Mouse (Mus musculus) liver, embryonic 16.5 days (tissue): Measurements from ENCODE around the gene Zbtb20. TPM values are rescaled to one million over a fixed set of nuclear protein-coding genes. Genes with fewer than 3 reads are reported as not detected.

Experiments used
- ATAC-seq: fragments of 200-750 bp; cut with Nextera tagmentation; 2 replicates; pipeline ENCODE4 v1.8.0; 2017; ENCODE audit warnings: low read depth, mild to moderate bottlenecking, moderate number of reproducible peaks, moderate library complexity
- H3K27ac ChIP-seq: fragments of 300-500 bp; sonication (generic); 2 replicates; pipeline ENCODE4 v1.5.1; 2014; ENCODE audit warnings: mild to moderate bottlenecking, low read length
- H3K27me3 ChIP-seq: fragments of 300-500 bp; sonication (generic); 2 replicates; pipeline ENCODE4 v1.6.1; 2014; ENCODE audit warnings: low read depth, low read length, mixed read lengths; ENCODE audit not compliant: control insufficient read depth, insufficient read depth
- H3K36me3 ChIP-seq: fragments of 300-500 bp; sonication (generic); 2 replicates; pipeline ENCODE4 v1.6.1; 2014; ENCODE audit warnings: mild to moderate bottlenecking; ENCODE audit not compliant: control insufficient read depth, insufficient read depth
- H3K4me1 ChIP-seq: fragments of 300-500 bp; sonication (generic); 2 replicates; pipeline ENCODE4 v1.6.1; 2014; ENCODE audit warnings: low read depth, low read length, mixed read lengths; ENCODE audit not compliant: control insufficient read depth
- H3K4me2 ChIP-seq: fragments of 300-500 bp; sonication (generic); 2 replicates; pipeline ENCODE4 v1.6.1; 2014; ENCODE audit warnings: low read depth, low read length, mixed read lengths
- H3K4me3 ChIP-seq: fragments of 300-500 bp; sonication (generic); 2 replicates; pipeline ENCODE4 v1.5.1; 2014; ENCODE audit warnings: low read depth, mild to moderate bottlenecking, low read length
- H3K9ac ChIP-seq: fragments of 300-500 bp; sonication (generic); 2 replicates; pipeline ENCODE4 v1.6.1; 2014; ENCODE audit warnings: low read depth, low read length
- H3K9me3 ChIP-seq: fragments of 300-500 bp; sonication (generic); replicated peaks from 2 replicates; pipeline ENCODE4 v1.6.1; 2016; ENCODE audit warnings: low read length; ENCODE audit not compliant: control insufficient read depth
- WGBS: fragments of 180-500 bp; shearing (Covaris S2); extraction: QIAGEN DNeasy Blood & Tissue Kit; methylation state at CpG from one replicate; pipeline ENCODE4 v1.1.7; 2014; ENCODE audit not compliant: insufficient replicate concordance; 5-methylcytosine and 5-hydroxymethylcytosine counted together
- polyA plus RNA-seq: library from polyadenylated mRNA; unstranded; fragments of >200 nt; fragmentation: Nextera tagmentation; extraction: Ambion mirVana; gene quantifications from 2 replicates; pipeline ENCODE4 v1.2.1, GENCODE M21; 2015

Gene Zbtb20
- polyA plus RNA-seq, 1 experiment from 2014 or later, result 5.7 TPM

DNA sequence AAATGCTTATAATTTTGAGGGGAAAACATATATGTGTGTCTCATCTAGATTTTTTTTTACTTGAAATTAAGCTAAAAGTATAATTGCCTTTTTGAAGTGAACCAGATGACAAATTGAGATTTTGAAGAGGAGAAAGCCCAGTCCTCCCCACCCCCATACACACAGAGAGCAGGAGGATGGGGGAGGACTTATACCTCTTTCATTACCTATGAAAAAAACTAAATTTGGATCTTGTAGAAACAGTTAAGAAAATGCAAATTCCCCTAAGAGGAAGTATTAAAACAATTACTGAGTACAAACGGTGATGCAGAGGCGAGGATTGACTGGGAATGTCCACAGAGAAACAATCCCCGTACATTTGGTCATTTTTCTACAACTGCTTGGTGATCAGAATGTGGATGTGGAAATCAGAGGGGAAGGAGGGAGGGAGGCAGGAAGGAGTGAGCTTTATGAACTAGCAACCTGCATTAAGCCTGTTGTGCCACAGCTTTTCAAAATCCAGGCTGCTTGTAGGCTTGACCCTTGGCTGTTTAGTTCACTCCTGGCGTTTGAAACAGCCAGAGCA lies 578.8 kb downstream of the Zbtb20 start:
- 44% methylated on average over 4 of the region's 4 CpGs for WGBS
- no peaks in the 10 kb centered on the region for H3K9me3 ChIP-seq
- no peaks in the 10 kb centered on the region for H3K36me3 ChIP-seq
- no peak overlapping the region for H3K4me3 ChIP-seq
- ATAC-seq, result no peak
- H3K4me1 ChIP-seq, result no peaks in the 10 kb centered on the region
- H3K4me2 ChIP-seq, result no peak overlapping the region
- H3K9ac ChIP-seq, result no peak overlapping the region
- H3K27ac ChIP-seq, result no peak overlapping the region
- H3K27me3 ChIP-seq, result no peaks in the 10 kb centered on the region

DNA sequence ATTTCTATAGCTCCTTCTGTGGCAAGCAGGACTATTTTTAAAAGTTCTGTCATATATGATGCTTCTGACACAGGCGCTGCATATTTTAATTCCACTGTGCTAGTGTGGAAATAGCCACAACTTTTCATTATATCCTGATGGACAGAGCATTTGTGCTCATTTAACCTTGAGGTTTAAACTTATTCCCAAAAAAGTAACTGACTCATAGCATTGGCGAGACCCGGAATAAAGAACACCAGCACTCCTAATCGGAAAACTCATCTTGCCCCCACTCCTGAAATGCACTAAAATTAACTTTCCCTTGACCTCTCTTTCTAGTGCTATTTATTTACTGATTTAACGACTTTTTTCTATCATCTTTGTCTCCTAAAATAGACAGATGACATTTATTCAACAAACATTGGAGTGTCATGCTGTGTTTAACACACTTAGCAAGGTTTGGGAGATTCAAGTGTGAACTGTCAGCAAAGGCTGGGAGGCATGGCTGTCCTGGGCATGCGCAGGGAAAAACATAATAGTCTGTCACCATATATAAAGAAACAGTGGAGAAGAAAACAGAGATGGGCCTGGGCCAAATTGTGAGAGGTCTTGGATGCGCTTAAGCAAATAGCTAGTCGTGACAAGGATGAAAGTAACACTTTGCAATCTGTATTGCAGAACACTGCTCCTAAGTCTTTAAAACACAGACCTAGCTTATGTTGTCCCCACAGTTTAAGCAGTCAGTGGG lies 580.9 kb downstream of the Zbtb20 start:
- H3K4me3 ChIP-seq, result no peak overlapping the region
- H3K4me2 ChIP-seq, result no peak overlapping the region
- no peaks in the 10 kb centered on the region for H3K36me3 ChIP-seq
- H3K9me3 ChIP-seq, result no peaks in the 10 kb centered on the region
- no peaks in the 10 kb centered on the region for H3K27me3 ChIP-seq
- H3K27ac ChIP-seq, result no peak overlapping the region
- H3K4me1 ChIP-seq, result no peaks in the 10 kb centered on the region
- no peak overlapping the region for H3K9ac ChIP-seq
- 61% methylated on average over 8 of the region's 8 CpGs for WGBS
- no peak for ATAC-seq

DNA sequence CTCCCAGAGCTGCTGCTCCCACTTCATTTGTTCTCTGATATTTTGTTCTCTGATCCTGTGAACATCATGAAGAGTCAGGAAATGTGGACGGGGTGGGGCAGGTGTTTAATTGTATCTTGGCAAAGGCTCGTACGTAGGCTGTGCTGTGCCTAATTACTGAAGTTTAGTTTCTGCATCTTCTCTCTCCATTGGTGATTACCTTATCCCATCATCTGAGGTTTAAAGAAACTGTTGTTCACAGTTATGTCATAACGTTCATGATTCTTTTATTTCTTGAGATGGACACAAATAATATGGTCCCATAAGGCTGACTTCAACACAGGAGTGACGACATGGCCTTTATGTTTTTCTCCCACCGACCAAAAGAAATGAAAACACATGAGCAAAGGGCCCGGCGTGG lies 582.1 kb downstream of the Zbtb20 start:
- ATAC-seq, result no peak

DNA sequence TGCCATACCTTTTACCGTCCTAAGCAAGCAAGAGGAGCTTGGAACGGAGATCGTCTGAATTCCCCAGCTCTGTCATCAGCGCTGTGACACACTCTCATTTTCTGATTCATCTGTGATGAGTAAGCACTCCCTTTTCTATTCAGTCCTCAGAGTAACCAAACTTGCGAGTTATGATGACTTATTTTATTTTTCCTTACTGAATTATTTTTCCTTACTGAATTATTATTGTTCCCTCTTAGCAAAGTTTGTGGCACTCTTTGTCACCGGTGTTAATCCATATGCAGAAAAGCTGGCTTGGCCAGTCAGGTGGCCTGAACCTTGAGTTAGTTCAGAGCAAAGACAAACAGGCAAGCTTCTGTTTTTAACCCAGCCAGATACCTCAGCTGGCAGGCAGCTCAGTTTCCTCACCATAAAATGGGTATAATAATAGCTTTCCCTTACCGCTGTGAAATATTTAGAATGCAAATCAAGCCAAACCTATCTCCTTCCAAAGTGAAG lies 583.1 kb downstream of the Zbtb20 start:
- H3K27ac ChIP-seq, result no peak overlapping the region
- no peak for ATAC-seq
- H3K36me3 ChIP-seq, result no peaks in the 10 kb centered on the region
- 68% methylated on average over 7 of the region's 7 CpGs for WGBS
- H3K4me3 ChIP-seq, result no peak overlapping the region
- no peaks in the 10 kb centered on the region for H3K4me1 ChIP-seq
- H3K4me2 ChIP-seq, result no peak overlapping the region
- no peak overlapping the region for H3K9ac ChIP-seq
- H3K27me3 ChIP-seq, result no peaks in the 10 kb centered on the region
- H3K9me3 ChIP-seq, result no peaks in the 10 kb centered on the region

More for the DNA sequence above, 582.1 kb downstream of the Zbtb20 start:
- no peaks in the 10 kb centered on the region for H3K36me3 ChIP-seq
- no peak overlapping the region for H3K9ac ChIP-seq
- H3K4me1 ChIP-seq, result no peaks in the 10 kb centered on the region
- H3K27ac ChIP-seq, result no peak overlapping the region
- H3K4me3 ChIP-seq, result no peak overlapping the region
- 66% methylated on average over 8 of the region's 8 CpGs for WGBS
- no peak overlapping the region for H3K4me2 ChIP-seq
- no peaks in the 10 kb centered on the region for H3K9me3 ChIP-seq
- H3K27me3 ChIP-seq, result no peaks in the 10 kb centered on the region

DNA sequence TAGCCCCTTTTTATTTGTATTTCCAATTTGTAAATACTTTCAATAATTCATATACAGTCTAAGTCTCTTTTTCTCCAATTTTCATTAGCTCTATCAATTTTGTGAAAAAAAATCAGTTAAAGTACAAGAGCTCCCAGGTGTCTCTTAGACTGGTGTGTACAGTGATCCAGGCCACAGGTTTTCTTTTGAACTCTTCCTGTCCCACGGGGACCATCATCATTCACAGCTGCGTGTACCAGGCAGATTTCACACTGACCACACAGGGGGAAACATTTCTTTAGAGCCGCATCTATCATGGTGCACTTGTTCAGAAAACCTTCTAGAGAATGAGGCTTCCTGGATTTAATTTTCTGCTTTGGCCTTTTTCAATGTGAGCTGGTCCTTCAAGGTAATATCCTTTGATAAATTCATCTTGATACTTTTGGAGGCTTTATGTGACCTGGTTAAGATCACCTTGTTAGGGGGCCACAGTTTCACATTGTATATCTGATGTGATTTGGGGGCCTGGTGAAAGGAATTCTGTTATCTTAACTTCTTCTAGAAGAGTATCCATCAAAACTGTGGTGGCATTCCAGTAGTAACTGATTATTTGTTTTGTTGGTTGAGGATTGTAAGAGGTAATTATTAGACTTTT lies 586.2 kb downstream of the Zbtb20 start:
- Histone ChIP-seq H3K27ac (no peak overlapping the region), H3K36me3 (no peaks in the 10 kb centered on the region), H3K9me3 (no peaks in the 10 kb centered on the region), H3K4me3 (no peak overlapping the region), H3K27me3 (no peaks in the 10 kb centered on the region), H3K4me2 (no peak overlapping the region), H3K4me1 (no peaks in the 10 kb centered on the region), H3K9ac (no peak overlapping the region)
- no peak for ATAC-seq
- 70% methylated on average over 3 of the region's 3 CpGs for WGBS

DNA sequence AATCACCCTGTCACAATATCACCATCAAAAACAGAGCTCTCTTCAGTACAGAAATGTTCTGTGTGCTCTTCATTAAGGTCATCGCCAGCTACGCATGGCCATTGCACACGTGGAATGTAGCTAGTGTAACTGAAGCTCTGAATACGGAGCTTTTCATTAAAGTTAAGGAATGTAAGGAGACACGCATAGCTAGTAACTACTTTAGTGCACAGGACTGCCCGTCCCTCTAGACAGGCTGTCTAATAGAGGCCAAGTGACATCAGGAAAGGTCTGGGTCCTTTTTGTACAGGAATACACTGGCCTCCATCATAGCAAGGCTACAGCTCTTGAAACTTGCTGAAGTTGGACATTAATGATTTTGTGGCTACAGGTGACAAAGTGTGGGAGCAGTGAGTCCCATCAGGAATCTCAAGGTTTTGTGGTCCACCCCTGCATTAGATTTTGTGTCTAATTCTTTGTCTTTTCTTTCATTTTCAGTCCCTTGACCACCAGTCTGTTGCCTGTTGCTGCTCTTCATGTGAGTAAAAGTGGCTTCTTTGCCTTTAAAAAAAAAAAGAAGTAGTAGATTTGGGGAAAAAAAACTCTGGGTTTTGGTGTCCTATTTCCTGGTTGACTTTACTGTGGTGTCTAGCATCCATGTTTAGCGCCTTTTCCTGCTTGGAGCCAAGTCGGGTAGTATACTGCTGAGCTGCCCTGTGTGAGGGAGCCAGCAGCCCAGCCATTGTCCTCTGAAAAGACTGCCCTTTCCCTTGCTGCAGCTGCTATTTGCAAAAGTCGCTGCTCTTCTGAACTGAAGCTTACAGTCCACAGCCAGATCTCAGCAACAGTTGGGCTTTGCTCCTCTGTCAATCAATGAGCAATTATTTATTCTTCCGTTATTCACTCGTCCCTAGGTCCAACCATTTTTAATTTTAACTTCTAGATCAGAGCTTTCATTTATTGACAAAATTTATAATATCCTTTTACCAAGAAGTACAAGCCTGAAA lies 587.1 kb downstream of the Zbtb20 start:
- no peak overlapping the region for H3K9ac ChIP-seq

DNA sequence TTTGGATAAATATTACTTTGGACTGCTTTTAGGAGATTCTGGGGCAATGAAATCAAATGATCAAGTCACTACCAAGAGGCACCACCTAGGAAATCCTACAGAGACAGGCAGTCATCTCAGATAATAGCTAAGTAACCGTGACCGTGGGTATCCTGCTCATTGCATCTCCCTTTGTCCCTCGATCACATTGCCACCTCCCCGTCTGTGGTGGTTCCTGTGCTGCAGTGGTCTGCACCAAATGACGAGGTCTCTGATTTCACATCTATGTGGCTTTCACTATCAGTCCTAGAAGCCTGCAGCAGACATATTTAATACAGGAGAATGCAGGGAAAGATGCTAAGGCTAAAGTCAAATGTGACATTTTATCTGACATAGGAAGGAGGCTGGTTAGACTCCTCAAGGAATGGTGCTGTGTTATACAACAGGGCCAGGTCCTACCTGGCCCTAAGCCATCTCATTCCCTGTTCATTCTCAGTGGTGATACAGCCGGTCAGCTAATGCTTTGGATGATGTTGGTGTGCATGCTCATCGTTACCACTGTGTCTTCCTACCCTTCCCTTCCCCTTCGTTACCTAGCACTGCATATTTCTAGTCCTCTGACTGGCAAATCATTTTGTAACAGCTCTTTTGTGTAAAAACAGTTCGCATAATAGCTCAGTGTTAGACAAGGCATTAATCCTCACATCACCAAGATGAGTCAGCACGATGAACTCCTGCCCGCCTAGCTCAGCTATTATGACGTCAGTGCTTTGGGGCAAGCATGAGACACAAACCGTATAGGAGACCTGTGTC lies 588.2 kb downstream of the Zbtb20 start:
- H3K4me2 ChIP-seq, result no peak overlapping the region
- no peak for ATAC-seq
- no peak overlapping the region for H3K9ac ChIP-seq
- H3K9me3 ChIP-seq, result no peaks in the 10 kb centered on the region
- WGBS, result 61% methylated on average over 13 of the region's 13 CpGs
- H3K4me3 ChIP-seq, result no peak overlapping the region
- no peaks in the 10 kb centered on the region for H3K36me3 ChIP-seq
- no peaks in the 10 kb centered on the region for H3K27me3 ChIP-seq
- no peaks in the 10 kb centered on the region for H3K4me1 ChIP-seq
- no peak overlapping the region for H3K27ac ChIP-seq

More for the DNA sequence above, 587.1 kb downstream of the Zbtb20 start:
- Histone ChIP-seq H3K27me3 (no peaks in the 10 kb centered on the region), H3K4me2 (no peak overlapping the region), H3K36me3 (no peaks in the 10 kb centered on the region), H3K9me3 (no peaks in the 10 kb centered on the region), H3K27ac (no peak overlapping the region), H3K4me3 (no peak overlapping the region), H3K4me1 (no peaks in the 10 kb centered on the region)
- WGBS, result 49% methylated on average over 11 of the region's 11 CpGs
- no peak for ATAC-seq

DNA sequence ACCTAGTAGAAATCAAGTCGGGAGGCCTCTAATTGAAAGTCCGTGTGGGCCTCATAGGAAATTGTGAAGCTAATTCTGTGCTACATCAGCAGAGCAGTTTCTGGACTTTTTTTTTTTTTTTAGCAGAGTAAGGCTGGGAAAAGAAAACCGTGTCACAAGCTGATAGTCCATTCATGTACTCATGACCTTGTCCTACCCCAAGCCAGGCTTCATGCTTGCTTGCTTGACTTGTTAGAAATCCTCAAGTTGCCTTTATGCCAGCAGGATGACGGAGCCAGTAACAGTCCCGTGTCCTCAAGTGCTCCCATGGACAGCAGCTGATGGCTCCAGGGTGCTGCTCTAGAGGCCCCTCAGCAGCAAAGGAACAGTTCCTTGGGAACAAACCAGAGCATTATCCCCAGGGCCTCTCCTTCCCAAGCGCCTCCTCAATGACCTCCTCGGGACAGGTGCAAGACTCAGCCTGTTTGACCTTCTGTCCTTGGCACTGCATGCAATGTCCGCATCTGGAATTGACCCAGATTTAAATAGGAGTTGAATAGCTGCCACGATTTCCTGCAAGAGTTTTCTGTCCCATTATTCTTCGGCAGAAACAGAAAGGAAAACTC lies 588.9 kb downstream of the Zbtb20 start:
- Histone ChIP-seq H3K4me3 (no peak overlapping the region), H3K4me2 (no peak overlapping the region), H3K4me1 (no peaks in the 10 kb centered on the region), H3K9ac (no peak overlapping the region), H3K27me3 (no peaks in the 10 kb centered on the region), H3K27ac (no peak overlapping the region), H3K36me3 (no peaks in the 10 kb centered on the region), H3K9me3 (no peaks in the 10 kb centered on the region)
- ATAC-seq, result no peak
- WGBS, result 56% methylated on average over 10 of the region's 10 CpGs
